Mouse (Mus musculus): ENCODE measurements around the gene Scgb1b20. TPM values are rescaled to one million over a fixed set of nuclear protein-coding genes. Genes with fewer than 3 reads are reported as not detected.
"Not testable (repeated sequence)": the region's sequence is repeated elsewhere in the genome, so short reads cannot be mapped to it uniquely, and the experiment has no call there.

The Scgb1b20 gene
- total RNA-seq (2021), result not detected

- not testable (repeated sequence) for DNase-seq (ENCODE audit: extremely low spot score in 1 of 2, low spot score in 1 of 2)
These were observed at the start of gene Scgb1b20 for GRCm38 (mm10) chr7:33372934-33373333. TSS of gene Scgb1b20 (plus strand) at chr7:33373234.

- not testable (repeated sequence) for DNase-seq (ENCODE audit: extremely low spot score in 1 of 2, low spot score in 1 of 2)
These were observed 6.8 kb upstream of the Scgb1b20 start, which contains the start of gene Scgb2b20 for GRCm38 (mm10) chr7:33366222-33366621. TSS of gene Scgb2b20 (minus strand) at chr7:33366322.

- DNase-seq (ENCODE audit: extremely low spot score in 1 of 2, low spot score in 1 of 2), result not testable (repeated sequence)
These were observed 26.7 kb downstream of the Scgb1b20 start for GRCm38 (mm10) chr7:33399749-33400148.

- DNase-seq (ENCODE audit: extremely low spot score in 1 of 2, low spot score in 1 of 2), result no peak
These were observed 28.6 kb downstream of the Scgb1b20 start for GRCm38 (mm10) chr7:33401650-33402049.

- not testable (repeated sequence) for DNase-seq (ENCODE audit: extremely low spot score in 1 of 2, low spot score in 1 of 2)
These were observed 36.6 kb downstream of the Scgb1b20 start for GRCm38 (mm10) chr7:33409681-33410080.

Other genes with a start within 250 kb of the Scgb1b20 start
- gene Scgb2b18, start 199.4 kb upstream of the Scgb1b20 start, total RNA-seq (2021), result not detected
- gene Scgb1b18, start 187.7 kb upstream of the Scgb1b20 start, total RNA-seq (2021), result not detected
- gene Scgb2b19, start 92.9 kb upstream of the Scgb1b20 start, total RNA-seq (2021), result not detected
- gene Scgb1b19, start 85.9 kb upstream of the Scgb1b20 start, total RNA-seq (2021), result not detected
- gene Scgb2b20, start 6.9 kb upstream of the Scgb1b20 start, total RNA-seq (2021), result not detected
- gene Scgb2b21, start 147.2 kb downstream of the Scgb1b20 start, total RNA-seq (2021), result not detected

All from layer of hippocampus, postnatal 25 days (tissue).